Mouse (Mus musculus): ENCODE data around the gene Sec14l1. TPM values are rescaled to one million over a fixed set of nuclear protein-coding genes. Genes with fewer than 3 reads are reported as not detected.

The Sec14l1 gene
- polyA plus RNA-seq, 1 experiment, result 190 TPM

- H3K4me1 ChIP-seq (ENCODE audit: control insufficient read depth, insufficient read depth, low read length), result peaks cover 17% of the 10 kb centered on the region
- H3K27ac ChIP-seq (ENCODE audit: insufficient read depth, low read length), result peak overlapping the region; percentile 24; the same call in 1 of the 2 replicates
- TF ChIP-seq CTCF (IDR thresholded peaks at IDR 0.05; ENCODE audit: extremely low read depth, insufficient read depth, low read length) (no peak), POLR2A (IDR thresholded peaks at IDR 0.05; ENCODE audit: extremely low read depth, insufficient read depth, low read length) (no peak)
- H3K4me3 ChIP-seq (ENCODE audit: insufficient read depth, low read length), result no peak overlapping the region
Measured at GRCm38 (mm10) chr11:117098155-117098554, 16.8 kb upstream of the Sec14l1 start.

- Histone ChIP-seq H3K4me3 (ENCODE audit: insufficient read depth, low read length) (no peak overlapping the region), H3K4me1 (ENCODE audit: control insufficient read depth, insufficient read depth, low read length) (peaks cover 17% of the 10 kb centered on the region), H3K27ac (ENCODE audit: insufficient read depth, low read length) (no peak overlapping the region)
- TF ChIP-seq POLR2A (IDR thresholded peaks at IDR 0.05; ENCODE audit: extremely low read depth, insufficient read depth, low read length) (no peak), CTCF (IDR thresholded peaks at IDR 0.05; ENCODE audit: extremely low read depth, insufficient read depth, low read length) (no peak)
Measured at GRCm38 (mm10) chr11:117098784-117099183, 16.2 kb upstream of the Sec14l1 start.

GRCm38 (mm10) chr11:117099372-117099771 is 15.6 kb upstream of the Sec14l1 start:
- H3K4me1 ChIP-seq (ENCODE audit: control insufficient read depth, insufficient read depth, low read length), result peaks cover 20% of the 10 kb centered on the region
- H3K4me3 ChIP-seq (ENCODE audit: insufficient read depth, low read length), result no peak overlapping the region
- TF ChIP-seq CTCF (IDR thresholded peaks at IDR 0.05; ENCODE audit: extremely low read depth, insufficient read depth, low read length) (no peak), POLR2A (IDR thresholded peaks at IDR 0.05; ENCODE audit: extremely low read depth, insufficient read depth, low read length) (no peak)
- no peak overlapping the region for H3K27ac ChIP-seq (ENCODE audit: insufficient read depth, low read length)

- TF ChIP-seq POLR2A (IDR thresholded peaks at IDR 0.05; ENCODE audit: extremely low read depth, insufficient read depth, low read length), result no peak
- no peak for TF ChIP-seq CTCF (IDR thresholded peaks at IDR 0.05; ENCODE audit: extremely low read depth, insufficient read depth, low read length)
- peaks cover 24% of the 10 kb centered on the region for H3K4me1 ChIP-seq (ENCODE audit: control insufficient read depth, insufficient read depth, low read length)
- no peak overlapping the region for H3K4me3 ChIP-seq (ENCODE audit: insufficient read depth, low read length)
- peak overlapping the region; percentile 83 for H3K27ac ChIP-seq (ENCODE audit: insufficient read depth, low read length)
Measured at GRCm38 (mm10) chr11:117101351-117101921, 13.5 kb upstream of the Sec14l1 start.

GRCm38 (mm10) chr11:117101925-117102717 is 12.8 kb upstream of the Sec14l1 start:
- Histone ChIP-seq H3K4me3 (ENCODE audit: insufficient read depth, low read length) (no peak overlapping the region), H3K4me1 (ENCODE audit: control insufficient read depth, insufficient read depth, low read length) (peaks cover 22% of the 10 kb centered on the region), H3K27ac (ENCODE audit: insufficient read depth, low read length) (peak overlapping the region; percentile 83)
- TF ChIP-seq CTCF (IDR thresholded peaks at IDR 0.05; ENCODE audit: extremely low read depth, insufficient read depth, low read length), result no peak
- no peak for TF ChIP-seq POLR2A (IDR thresholded peaks at IDR 0.05; ENCODE audit: extremely low read depth, insufficient read depth, low read length)

- peaks cover 23% of the 10 kb centered on the region for H3K4me1 ChIP-seq (ENCODE audit: control insufficient read depth, insufficient read depth, low read length)
- TF ChIP-seq CTCF (IDR thresholded peaks at IDR 0.05; ENCODE audit: extremely low read depth, insufficient read depth, low read length), result no peak
- TF ChIP-seq POLR2A (IDR thresholded peaks at IDR 0.05; ENCODE audit: extremely low read depth, insufficient read depth, low read length), result no peak
- H3K4me3 ChIP-seq (ENCODE audit: insufficient read depth, low read length), result no peak overlapping the region
- peak overlapping the region; percentile 80 for H3K27ac ChIP-seq (ENCODE audit: insufficient read depth, low read length)
Measured at GRCm38 (mm10) chr11:117103523-117103922, 11.4 kb upstream of the Sec14l1 start.

GRCm38 (mm10) chr11:117104044-117104757 is 10.8 kb upstream of the Sec14l1 start:
- H3K4me3 ChIP-seq (ENCODE audit: insufficient read depth, low read length), result no peak overlapping the region
- peak overlapping the region; percentile 80 for H3K27ac ChIP-seq (ENCODE audit: insufficient read depth, low read length)
- peaks cover 25% of the 10 kb centered on the region for H3K4me1 ChIP-seq (ENCODE audit: control insufficient read depth, insufficient read depth, low read length)
- TF ChIP-seq POLR2A (IDR thresholded peaks at IDR 0.05; ENCODE audit: extremely low read depth, insufficient read depth, low read length) (no peak), CTCF (IDR thresholded peaks at IDR 0.05; ENCODE audit: extremely low read depth, insufficient read depth, low read length) (no peak)

GRCm38 (mm10) chr11:117105315-117105714 is 9.7 kb upstream of the Sec14l1 start:
- no peak overlapping the region for H3K4me3 ChIP-seq (ENCODE audit: insufficient read depth, low read length)
- peaks cover 25% of the 10 kb centered on the region for H3K4me1 ChIP-seq (ENCODE audit: control insufficient read depth, insufficient read depth, low read length)
- TF ChIP-seq POLR2A (IDR thresholded peaks at IDR 0.05; ENCODE audit: extremely low read depth, insufficient read depth, low read length) (no peak), CTCF (IDR thresholded peaks at IDR 0.05; ENCODE audit: extremely low read depth, insufficient read depth, low read length) (no peak)
- H3K27ac ChIP-seq (ENCODE audit: insufficient read depth, low read length), result peak overlapping the region; percentile 80

- H3K4me1 ChIP-seq (ENCODE audit: control insufficient read depth, insufficient read depth, low read length), result peaks cover 25% of the 10 kb centered on the region
- no peak overlapping the region for H3K4me3 ChIP-seq (ENCODE audit: insufficient read depth, low read length)
- TF ChIP-seq CTCF (IDR thresholded peaks at IDR 0.05; ENCODE audit: extremely low read depth, insufficient read depth, low read length) (no peak), POLR2A (IDR thresholded peaks at IDR 0.05; ENCODE audit: extremely low read depth, insufficient read depth, low read length) (no peak)
- no peak overlapping the region for H3K27ac ChIP-seq (ENCODE audit: insufficient read depth, low read length)
Measured at GRCm38 (mm10) chr11:117105850-117106249, 9.1 kb upstream of the Sec14l1 start.
